Mouse (Mus musculus) liver, postnatal 0 days (tissue): Measurements from ENCODE around the gene Ctu2. TPM values are rescaled to one million over a fixed set of nuclear protein-coding genes. Genes with fewer than 3 reads are reported as not detected.

Source experiments
- ATAC-seq: fragments of 200-750 bp; cut with Nextera tagmentation; 2 replicates; pipeline ENCODE4 v1.8.0; 2017; ENCODE audit warnings: mild to moderate bottlenecking, moderate library complexity
- DNase-seq: peaks from one replicate; pipeline ENCODE4 v3.0.0-alpha.2; 2016
- H3K27ac ChIP-seq: fragments of 300-500 bp; sonication (generic); 2 replicates; pipeline ENCODE4 v1.5.1; 2014; ENCODE audit warnings: antibody characterized with exemption, moderate library complexity, mild to moderate bottlenecking, low read depth
- H3K27me3 ChIP-seq: fragments of 300-500 bp; sonication (generic); 2 replicates; pipeline ENCODE4 v1.6.1; 2014; ENCODE audit warnings: low read length, control low read depth, mixed read lengths; ENCODE audit not compliant: insufficient read depth
- H3K36me3 ChIP-seq: fragments of 300-500 bp; sonication (generic); replicated peaks from 2 replicates; pipeline ENCODE4 v1.6.1; 2014; ENCODE audit warnings: mild to moderate bottlenecking, control low read depth, low read length, moderate library complexity, mixed read lengths; ENCODE audit not compliant: insufficient read depth
- H3K4me1 ChIP-seq: fragments of 300-500 bp; sonication (generic); 2 replicates; pipeline ENCODE4 v1.6.1; 2014; ENCODE audit warnings: antibody characterized with exemption, mild to moderate bottlenecking, control low read depth; ENCODE audit not compliant: insufficient read depth
- H3K4me2 ChIP-seq: fragments of 300-500 bp; sonication (generic); 2 replicates; pipeline ENCODE4 v1.6.1; 2014; ENCODE audit warnings: low read depth, mild to moderate bottlenecking, low read length, moderate library complexity, mixed read lengths
- H3K4me3 ChIP-seq: fragments of 300-500 bp; sonication (generic); 2 replicates; pipeline ENCODE4 v1.5.1; 2014; ENCODE audit warnings: low read depth, low read length
- H3K9ac ChIP-seq: fragments of 300-500 bp; sonication (generic); replicated peaks from 2 replicates; pipeline ENCODE4 v1.6.1; 2014; ENCODE audit warnings: mild to moderate bottlenecking, moderate library complexity
- H3K9me3 ChIP-seq: fragments of 300-500 bp; sonication (generic); 2 replicates; pipeline ENCODE4 v1.6.1; 2016; ENCODE audit warnings: mild to moderate bottlenecking, control low read depth, low read length, mixed read lengths
- CTCF ChIP-seq: sonication (generic); IDR thresholded peaks from 2 replicates; pipeline ENCODE4 v1.5.1; 2016; ENCODE audit warnings: antibody characterized with exemption, low read depth
- EP300 ChIP-seq: IDR thresholded peaks from 2 replicates; pipeline ENCODE4 v1.6.1; 2016; ENCODE audit warnings: antibody characterized with exemption, low read depth, mild to moderate bottlenecking
- WGBS: fragments of 180-500 bp; shearing (Covaris S2); extraction: QIAGEN DNeasy Blood & Tissue Kit; methylation state at CpG from one replicate; pipeline ENCODE4 v1.1.7; 2014; ENCODE audit not compliant: insufficient replicate concordance; 5-methylcytosine and 5-hydroxymethylcytosine counted together
- polyA plus RNA-seq: library from polyadenylated mRNA; unstranded; fragments of >200 nt; fragmentation: Nextera tagmentation; extraction: Ambion mirVana; gene quantifications from 2 replicates; pipeline ENCODE4 v1.2.1, GENCODE M21; 2015

The Ctu2 gene
- polyA plus RNA-seq, 1 experiment from 2014 or later: 17.8 TPM

GRCm38 (mm10) chr8:122517541-122518190 lies 41.7 kb downstream of the Ctu2 start:
- DNase-seq: no peak
- Histone ChIP-seq H3K36me3 (peaks cover 9% of the 10 kb centered on the region), H3K27ac (peak overlapping the region; percentile 60), H3K4me1 (0 out of 2 replicates have a peak, but pooled peaks cover 3% of the 10 kb centered on the region), H3K4me2 (0 out of 2 replicates have a peak overlapping the region, but pooled peaks have one; percentile 23), H3K9me3 (no peaks in the 10 kb centered on the region), H3K27me3 (no peaks in the 10 kb centered on the region), H3K9ac (0 out of 2 replicates have a peak overlapping the region, but pooled peaks have one; percentile 7), H3K4me3 (no peak overlapping the region)
- TF ChIP-seq CTCF (no peak), EP300 (no peak)
- peak; percentile 59 for ATAC-seq
- 36% methylated on average over 6 of the region's 6 CpGs for WGBS

GRCm38 (mm10) chr8:122520611-122521010 lies 44.7 kb downstream of the Ctu2 start:
- 60% methylated on average over 11 of the region's 11 CpGs for WGBS
- DNase-seq (no peak), ATAC-seq (no peak)
- Histone ChIP-seq H3K9ac (no peak overlapping the region), H3K4me3 (no peak overlapping the region), H3K27me3 (no peaks in the 10 kb centered on the region), H3K4me2 (no peak overlapping the region), H3K36me3 (no peaks in the 10 kb centered on the region), H3K4me1 (peaks cover 27% of the 10 kb centered on the region), H3K9me3 (no peaks in the 10 kb centered on the region), H3K27ac (0 out of 2 replicates have a peak overlapping the region, but pooled peaks have one; percentile 7)
- TF ChIP-seq CTCF (no peak), EP300 (no peak)

GRCm38 (mm10) chr8:122522796-122523651 lies 47.1 kb downstream of the Ctu2 start:
- 53% methylated on average over 14 of the region's 14 CpGs for WGBS
- H3K36me3 ChIP-seq: no peaks in the 10 kb centered on the region
- H3K4me2 ChIP-seq: peak overlapping the region; percentile 6; the same call in 1 of the 2 replicates
- peak overlapping the region; percentile 19; the same call in 1 of the 2 replicates for H3K27ac ChIP-seq
- ATAC-seq (no peak), DNase-seq (no peak)
- no peaks in the 10 kb centered on the region for H3K27me3 ChIP-seq
- no peak overlapping the region for H3K9ac ChIP-seq
- peaks cover 41% of the 10 kb centered on the region for H3K4me1 ChIP-seq
- no peak for TF ChIP-seq CTCF
- TF ChIP-seq EP300: no peak
- no peak overlapping the region for H3K4me3 ChIP-seq
- H3K9me3 ChIP-seq: no peaks in the 10 kb centered on the region

- Histone ChIP-seq H3K9ac (no peak overlapping the region), H3K4me2 (no peak overlapping the region), H3K36me3 (no peaks in the 10 kb centered on the region; the same call in 1 of the 2 replicates), H3K4me3 (no peak overlapping the region), H3K27me3 (no peaks in the 10 kb centered on the region), H3K9me3 (no peaks in the 10 kb centered on the region), H3K4me1 (peaks cover 41% of the 10 kb centered on the region), H3K27ac (peak overlapping the region; percentile 19; the same call in 1 of the 2 replicates)
- ATAC-seq: no peak
- WGBS: 51% methylated on average over 23 of the region's 23 CpGs
- TF ChIP-seq EP300: no peak
- no peak for TF ChIP-seq CTCF
- DNase-seq: no peak
Observed at GRCm38 (mm10) chr8:122523652-122524360, 47.9 kb downstream of the Ctu2 start.

- Histone ChIP-seq H3K36me3 (no peaks in the 10 kb centered on the region; the same call in 1 of the 2 replicates), H3K9ac (no peak overlapping the region), H3K9me3 (no peaks in the 10 kb centered on the region), H3K27ac (no peak overlapping the region), H3K4me3 (no peak overlapping the region), H3K27me3 (no peaks in the 10 kb centered on the region), H3K4me1 (peaks cover 41% of the 10 kb centered on the region), H3K4me2 (no peak overlapping the region; the same call in 1 of the 2 replicates)
- ATAC-seq (no peak), DNase-seq (no peak)
- 77% methylated on average over 6 of the region's 6 CpGs for WGBS
- TF ChIP-seq EP300: no peak
- TF ChIP-seq CTCF: no peak
Observed at GRCm38 (mm10) chr8:122524506-122524905, 48.6 kb downstream of the Ctu2 start.

- 45% methylated on average over 6 of the region's 6 CpGs for WGBS
- H3K4me1 ChIP-seq: peaks cover 41% of the 10 kb centered on the region
- peak overlapping the region; percentile 43 for H3K4me2 ChIP-seq
- no peaks in the 10 kb centered on the region; the same call in 1 of the 2 replicates for H3K36me3 ChIP-seq
- TF ChIP-seq CTCF (no peak), EP300 (no peak)
- no peak overlapping the region for H3K4me3 ChIP-seq
- no peaks in the 10 kb centered on the region for H3K27me3 ChIP-seq
- peak overlapping the region; percentile 39; the same call in 1 of the 2 replicates for H3K27ac ChIP-seq
- ATAC-seq (peak; percentile 30), DNase-seq (no peak)
- H3K9me3 ChIP-seq: no peaks in the 10 kb centered on the region
- H3K9ac ChIP-seq: peak overlapping the region; percentile 18; the same call in 1 of the 2 replicates
Observed at GRCm38 (mm10) chr8:122525004-122525403, 49.1 kb downstream of the Ctu2 start.
